Mouse (Mus musculus) brain, embryonic 14.5 days (tissue): Measurements from ENCODE around the gene Trappc10.

Source experiments
- CTCF ChIP-seq: fragments of 200-500 bp; IDR thresholded peaks from 2 replicates; pipeline ENCODE4 v1.5.1; 2012; ENCODE audit warnings: inconsistent platforms, mild to moderate bottlenecking, moderate library complexity, borderline replicate concordance; ENCODE audit not compliant: insufficient read depth, insufficient read length; ENCODE audit errors: extremely low read depth
- POLR2A ChIP-seq: fragments of 200-500 bp; IDR thresholded peaks from 2 replicates; pipeline ENCODE4 v1.6.1; 2012; ENCODE audit warnings: mild to moderate bottlenecking, inconsistent platforms, borderline replicate concordance; ENCODE audit not compliant: poor library complexity, insufficient read depth, insufficient read length, severe bottlenecking; ENCODE audit errors: extremely low read depth

DNA sequence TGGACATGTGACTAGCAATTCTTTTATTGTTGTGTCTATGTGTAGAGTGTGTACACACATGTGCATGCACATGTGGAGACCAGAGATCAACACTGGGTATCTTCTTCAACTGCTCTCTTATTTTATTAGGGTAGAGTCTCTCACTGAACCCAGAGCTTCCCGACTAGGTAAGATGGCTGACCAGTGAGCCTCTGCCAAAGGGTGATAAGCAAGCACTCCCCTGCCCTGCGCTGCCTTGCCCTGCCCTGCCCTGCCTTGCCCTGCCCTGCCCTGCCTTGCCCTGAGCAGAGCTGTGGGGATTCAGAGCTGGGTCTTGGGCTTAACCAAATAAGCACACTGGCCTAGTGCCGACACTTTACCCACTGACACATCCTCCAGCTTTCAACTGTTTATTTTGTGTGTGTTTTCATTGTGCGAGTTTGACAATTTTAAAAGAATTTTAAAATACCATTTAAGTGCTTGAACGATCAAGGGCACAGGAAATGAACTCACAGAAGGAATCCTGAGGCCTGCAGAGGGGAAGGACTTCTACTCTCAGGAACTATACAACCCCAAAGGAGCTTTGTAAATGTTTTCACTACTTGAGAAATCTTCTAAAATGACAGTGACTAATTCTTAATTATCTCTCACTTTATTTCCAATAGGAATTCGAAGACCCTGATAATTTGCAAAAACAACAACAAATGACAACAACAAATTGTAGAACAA lies 27.9 kb downstream of the Trappc10 start:
- TF ChIP-seq CTCF (no peak), POLR2A (no peak)
